Mouse (Mus musculus) erythroblast, embryonic 14.5 days (primary cell): ENCODE results near the gene Fstl4.

Source experiments
- GATA1 ChIP-seq: IDR thresholded peaks from 2 replicates; pipeline ENCODE4 v1.6.1; 2012; ENCODE audit warnings: low read length, inconsistent platforms, mixed read lengths
- TAL1 ChIP-seq: IDR thresholded peaks from 3 replicates; pipeline ENCODE4 v1.6.1; 2012; ENCODE audit warnings: low read length, inconsistent platforms, mixed read lengths

GRCm38 (mm10) chr11:53071602-53072001 lies 307.2 kb downstream of the Fstl4 start:
- no peak for TF ChIP-seq TAL1
- TF ChIP-seq GATA1, result no peak
